Mouse (Mus musculus) CD4-positive helper T cell, adult 2 months (primary cell): ENCODE measurements around the gene Gm45233.
A peak's percentile ranks its signal among the peaks of the same experiment; 100 is the strongest.

Experiments used
- DNase-seq: peaks from one replicate; pipeline ENCODE4 v3.0.0-alpha.2; 2012; ENCODE audit warnings: low read depth, missing footprints, low spot score

Gm45233 gene

GRCm38 (mm10) chr7:43495343-43496021 is 51.6 kb downstream of the Gm45233 start:
- peak; percentile 17 for DNase-seq

- no peak for DNase-seq
Observed at GRCm38 (mm10) chr7:43511707-43512478, 68.0 kb downstream of the Gm45233 start.

GRCm38 (mm10) chr7:43512519-43512918 is 68.6 kb downstream of the Gm45233 start:
- no peak for DNase-seq
